Mouse (Mus musculus) heart, postnatal 0 days (tissue): ENCODE measurements around the gene 4933407L21Rik. TPM values are rescaled to one million over a fixed set of nuclear protein-coding genes. Genes with fewer than 3 reads are reported as not detected.
A peak's percentile ranks its signal among the peaks of the same experiment; 100 is the strongest.

Experiments
- ATAC-seq: fragments of 200-750 bp; cut with Nextera tagmentation; 2 replicates; pipeline ENCODE4 v1.8.0; 2017; ENCODE audit warnings: low read depth, moderate number of reproducible peaks, moderate library complexity; ENCODE audit not compliant: insufficient read depth
- DNase-seq: peaks from one replicate; pipeline ENCODE4 v3.0.0-alpha.2; 2016; ENCODE audit warnings: low spot score
- H3K27ac ChIP-seq: fragments of 300-500 bp; sonication (generic); 2 replicates; pipeline ENCODE4 v1.5.1; 2014; ENCODE audit warnings: low read depth, mild to moderate bottlenecking
- H3K27me3 ChIP-seq: fragments of 300-500 bp; sonication (generic); 2 replicates; pipeline ENCODE4 v1.6.1; 2014; ENCODE audit warnings: low read length, mixed read lengths; ENCODE audit not compliant: control insufficient read depth, insufficient read depth
- H3K36me3 ChIP-seq: fragments of 300-500 bp; sonication (generic); replicated peaks from 2 replicates; pipeline ENCODE4 v1.6.1; 2014; ENCODE audit warnings: low read length, mixed read lengths; ENCODE audit not compliant: control insufficient read depth, insufficient read depth
- H3K4me1 ChIP-seq: fragments of 300-500 bp; sonication (generic); 2 replicates; pipeline ENCODE4 v1.6.1; 2014; ENCODE audit warnings: antibody characterized with exemption; ENCODE audit not compliant: control insufficient read depth, insufficient read depth
- H3K4me2 ChIP-seq: fragments of 300-500 bp; sonication (generic); 2 replicates; pipeline ENCODE4 v1.6.1; 2014; ENCODE audit warnings: low read depth, mild to moderate bottlenecking, low read length, moderate library complexity
- H3K4me3 ChIP-seq: fragments of 300-500 bp; sonication (generic); 2 replicates; pipeline ENCODE4 v1.5.1; 2014; ENCODE audit warnings: low read depth, low read length
- H3K9ac ChIP-seq: fragments of 300-500 bp; sonication (generic); replicated peaks from 2 replicates; pipeline ENCODE4 v1.6.1; 2014; ENCODE audit warnings: low read depth, low read length, mixed read lengths
- H3K9me3 ChIP-seq: fragments of 300-500 bp; sonication (generic); replicated peaks from 2 replicates; pipeline ENCODE4 v1.6.1; 2016; ENCODE audit warnings: low read length; ENCODE audit not compliant: control insufficient read depth
- CTCF ChIP-seq: IDR thresholded peaks from 2 replicates; pipeline ENCODE4 v1.5.1; 2016; ENCODE audit warnings: antibody characterized with exemption, control low read depth, low read depth
- EP300 ChIP-seq: IDR thresholded peaks from 2 replicates; pipeline ENCODE4 v1.6.1; 2016; ENCODE audit warnings: antibody characterized with exemption, low read depth
- WGBS: fragments of 180-500 bp; shearing (Covaris S2); extraction: QIAGEN DNeasy Blood & Tissue Kit; methylation state at CpG from one replicate; pipeline ENCODE4 v1.1.7; 2014; 5-methylcytosine and 5-hydroxymethylcytosine counted together
- polyA plus RNA-seq: library from polyadenylated mRNA; unstranded; fragments of >200 nt; fragmentation: Nextera tagmentation; extraction: Ambion mirVana; gene quantifications from 2 replicates; pipeline ENCODE4 v1.2.1, GENCODE M21; 2015
- total RNA-seq: library from RNA; depleted of rRNA; stranded (reverse); fragments of >200 nt; gene quantifications from 2 replicates; pipeline ENCODE4 v1.2.3, GENCODE M21; 2014; ENCODE audit warnings: low replicate concordance

The 4933407L21Rik gene
- total and polyA plus RNA-seq, 2 experiments from 2014 or later: not detected

DNA sequence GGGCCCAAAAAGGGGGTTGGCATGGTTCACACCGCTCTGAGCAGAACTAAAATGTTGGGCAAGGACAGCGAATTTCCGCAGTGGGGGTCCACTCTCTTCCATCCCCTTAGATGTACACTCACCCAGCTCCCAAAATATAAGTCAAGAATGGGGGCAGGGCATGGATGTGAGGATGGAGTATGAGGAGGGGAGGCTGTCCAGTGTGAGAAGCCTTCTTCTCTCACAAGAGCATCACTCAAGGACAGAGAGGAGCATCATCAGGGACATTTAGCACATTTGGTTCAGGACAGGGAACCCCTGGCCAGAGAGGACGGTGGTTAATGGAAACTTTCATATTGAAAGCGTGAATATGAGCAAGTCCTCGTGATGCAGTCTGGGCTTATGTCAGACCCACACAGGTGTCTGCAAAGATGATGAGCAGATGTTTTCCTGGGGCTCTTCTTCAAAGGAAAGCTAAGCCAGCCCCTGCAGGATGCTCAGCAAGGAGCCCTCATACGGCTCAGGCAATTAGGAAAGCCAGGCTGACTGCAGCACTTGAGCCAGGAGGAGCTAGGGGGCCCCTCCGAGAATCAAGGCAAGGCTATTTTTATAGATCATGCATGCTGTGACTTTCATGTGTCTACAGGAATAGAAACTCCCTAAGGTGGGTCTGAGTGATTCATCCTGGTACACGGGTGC lies 29.8 kb downstream of the 4933407L21Rik start:
- Histone ChIP-seq H3K4me3 (no peak overlapping the region), H3K9ac (no peak overlapping the region), H3K36me3 (no peaks in the 10 kb centered on the region), H3K27me3 (no peaks in the 10 kb centered on the region), H3K4me1 (peaks cover 39% of the 10 kb centered on the region), H3K9me3 (no peaks in the 10 kb centered on the region), H3K27ac (no peak overlapping the region), H3K4me2 (peak overlapping the region; percentile 24)
- TF ChIP-seq CTCF: no peak
- no peak for TF ChIP-seq EP300
- 33% methylated on average over 9 of the region's 9 CpGs for WGBS
- DNase-seq (peak; percentile 23), ATAC-seq (0 out of 2 replicates have a peak, but pooled peaks have one; percentile 16)

DNA sequence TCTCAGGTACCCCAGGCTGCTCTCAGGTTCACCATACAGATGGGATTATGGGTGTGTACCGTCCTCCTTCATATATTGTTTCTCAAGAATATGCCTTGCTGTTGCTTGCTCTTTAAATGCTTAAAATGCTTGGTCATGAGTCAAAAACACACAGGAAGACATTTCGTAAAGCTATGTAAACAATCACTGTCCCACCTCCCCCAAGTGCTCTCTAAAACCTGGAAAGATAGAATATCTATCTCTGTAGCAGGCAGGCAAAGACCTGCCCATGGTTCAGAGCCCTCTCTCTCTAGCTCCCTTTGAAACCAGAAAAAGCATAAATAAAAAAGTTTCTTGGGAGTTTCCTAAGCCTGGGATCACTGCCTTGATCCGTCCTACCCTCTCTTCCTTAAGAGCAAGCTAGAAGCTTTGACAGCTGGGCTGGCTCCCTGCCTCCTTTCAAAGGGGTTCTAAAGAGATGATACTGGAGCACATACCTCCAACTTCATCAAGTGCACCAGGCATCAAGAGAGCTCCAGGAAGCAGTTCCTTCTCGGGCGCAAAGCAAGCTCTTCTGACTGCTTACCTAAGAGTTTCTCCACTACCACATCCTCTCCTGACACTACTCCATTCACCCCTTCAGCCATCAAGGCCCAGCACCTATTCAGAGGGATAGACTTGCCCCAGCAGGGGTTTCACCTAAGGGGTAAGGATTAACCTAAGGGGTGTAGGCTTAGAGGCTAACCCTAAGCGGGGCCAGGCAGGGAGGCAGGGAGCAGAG lies 31.0 kb downstream of the 4933407L21Rik start:
- Histone ChIP-seq H3K4me1 (peaks cover 34% of the 10 kb centered on the region), H3K27ac (no peak overlapping the region), H3K36me3 (no peaks in the 10 kb centered on the region), H3K9ac (no peak overlapping the region), H3K4me2 (no peak overlapping the region), H3K9me3 (no peaks in the 10 kb centered on the region), H3K27me3 (no peaks in the 10 kb centered on the region), H3K4me3 (no peak overlapping the region)
- DNase-seq (no peak), ATAC-seq (no peak)
- WGBS: 69% methylated on average over 6 of the region's 6 CpGs
- TF ChIP-seq CTCF (no peak), EP300 (no peak)

DNA sequence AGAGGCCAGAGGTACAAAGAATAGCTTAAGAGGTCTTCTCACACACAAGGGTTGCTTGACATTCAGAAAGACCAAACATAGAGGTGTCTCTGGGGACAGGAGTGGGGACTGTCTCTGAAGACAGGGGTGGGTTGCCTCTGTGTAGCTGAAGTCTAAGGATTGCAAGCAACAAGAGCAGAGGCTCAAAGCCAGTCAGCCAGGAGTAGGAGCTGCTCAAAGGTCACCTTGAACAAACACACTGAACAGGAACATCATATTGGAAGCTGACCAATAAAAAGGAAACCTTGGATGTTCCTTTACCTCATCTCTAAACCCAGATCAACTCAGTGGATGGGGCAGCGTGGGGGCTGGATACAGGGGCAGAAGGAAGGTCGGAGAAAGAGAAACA lies 31.6 kb downstream of the 4933407L21Rik start:
- 79% methylated on average over 2 of the region's 2 CpGs for WGBS
- no peak overlapping the region for H3K4me3 ChIP-seq
- no peak for ATAC-seq
- TF ChIP-seq EP300 (no peak), CTCF (no peak)
- H3K4me1 ChIP-seq: peaks cover 34% of the 10 kb centered on the region
- H3K27ac ChIP-seq: no peak overlapping the region
- no peak overlapping the region for H3K4me2 ChIP-seq
- no peak for DNase-seq
- H3K9me3 ChIP-seq: no peaks in the 10 kb centered on the region
- no peak overlapping the region for H3K9ac ChIP-seq
- no peaks in the 10 kb centered on the region for H3K36me3 ChIP-seq
- no peaks in the 10 kb centered on the region for H3K27me3 ChIP-seq

DNA sequence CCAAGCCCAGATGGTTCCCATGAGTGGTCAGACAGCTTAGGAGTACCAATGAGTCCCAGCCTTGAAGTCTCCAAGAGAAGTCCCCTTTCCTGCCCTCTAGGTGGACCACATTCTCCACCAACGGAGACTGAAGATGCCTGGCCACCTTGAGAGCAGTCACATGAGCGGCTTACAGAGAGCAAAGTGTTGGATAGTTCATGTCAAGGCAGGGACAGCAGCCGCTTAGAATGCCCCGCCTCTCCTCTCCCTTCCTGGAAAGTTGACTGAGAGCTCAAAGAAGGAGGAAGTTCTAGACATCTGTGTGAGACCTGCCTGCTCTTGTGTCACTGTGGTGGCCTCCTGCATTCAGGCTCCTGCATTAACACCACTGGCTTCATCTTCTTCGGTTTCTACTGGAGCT lies 32.6 kb downstream of the 4933407L21Rik start, which contains the start of gene Gpr55:
TSS of gene Gpr55 (minus strand) at position 135 of the 400 bp plus-strand sequence.
- ATAC-seq: no peak
- Histone ChIP-seq H3K27ac (no peak within 1 kb of the TSS), H3K36me3 (no peaks in the 10 kb centered on the region), H3K4me3 (no peak within 1 kb of the TSS), H3K9me3 (no peaks in the 10 kb centered on the region), H3K27me3 (no peaks in the 10 kb centered on the region), H3K4me1 (peaks cover 34% of the 10 kb centered on the region), H3K9ac (no peak within 1 kb of the TSS), H3K4me2 (no peak within 1 kb of the TSS)
- no peak for DNase-seq
- 57% methylated on average over 5 of the region's 5 CpGs for WGBS
- TF ChIP-seq EP300 (no peak), CTCF (no peak)

DNA sequence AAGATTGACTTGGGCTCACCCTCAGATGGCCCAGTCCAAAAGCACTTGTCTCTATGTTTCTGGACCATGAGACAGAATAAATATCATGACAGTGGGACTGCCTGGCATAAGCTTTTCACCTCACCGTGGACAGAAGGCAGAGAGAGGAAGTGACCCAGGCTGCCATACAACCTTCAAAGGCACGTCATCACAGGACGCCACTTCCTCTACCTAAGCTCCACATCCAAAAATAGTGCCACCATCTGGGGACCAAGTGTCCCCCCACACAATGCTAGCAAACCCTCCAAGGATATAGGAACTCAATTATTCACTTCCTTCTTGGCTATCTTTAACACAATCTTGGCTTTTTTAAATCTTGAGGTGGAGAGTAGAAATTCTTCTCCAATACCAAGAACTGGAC lies 33.8 kb downstream of the 4933407L21Rik start:
- no peak for TF ChIP-seq CTCF
- TF ChIP-seq EP300: no peak
- Histone ChIP-seq H3K9ac (no peak overlapping the region), H3K27me3 (no peaks in the 10 kb centered on the region), H3K4me3 (no peak overlapping the region), H3K4me1 (peaks cover 30% of the 10 kb centered on the region), H3K36me3 (no peaks in the 10 kb centered on the region), H3K9me3 (no peaks in the 10 kb centered on the region), H3K4me2 (no peak overlapping the region), H3K27ac (no peak overlapping the region)
- 58% methylated on average over 3 of the region's 3 CpGs for WGBS
- DNase-seq: no peak
- ATAC-seq: no peak
